Mouse (Mus musculus): ENCODE data around the gene Syce1. TPM values are rescaled to one million over a fixed set of nuclear protein-coding genes. Genes with fewer than 3 reads are reported as not detected.
"Not testable (repeated sequence)": the region's sequence is repeated elsewhere in the genome, so short reads cannot be mapped to it uniquely, and the experiment has no call there.

Gene Syce1
- total RNA-seq, 1 experiment from 2014 or later, result not detected

GRCm38 (mm10) chr7:140765888-140766739, 21.5 kb downstream of the Syce1 start:
- no peak for DNase-seq

- DNase-seq, result not testable (repeated sequence)
Measured at GRCm38 (mm10) chr7:140765391-140765790, 22.3 kb downstream of the Syce1 start.

- no peak for DNase-seq
Measured at GRCm38 (mm10) chr7:140763447-140764020, 24.1 kb downstream of the Syce1 start, which contains the start of gene Cyp2e1. Gene Cyp2e1 (plus strand): TSS chr7:140763739.

GRCm38 (mm10) chr7:140760647-140761046, 27.0 kb downstream of the Syce1 start:
- no peak for DNase-seq

GRCm38 (mm10) chr7:140756151-140756854, 31.3 kb downstream of the Syce1 start:
- DNase-seq, result no peak

GRCm38 (mm10) chr7:140754556-140754955, 33.1 kb downstream of the Syce1 start:
- DNase-seq, result no peak

- no peak for DNase-seq
Measured at GRCm38 (mm10) chr7:140748827-140749160, 38.9 kb downstream of the Syce1 start.

- DNase-seq, result no peak
Measured at GRCm38 (mm10) chr7:140748116-140748826, 39.4 kb downstream of the Syce1 start.

GRCm38 (mm10) chr7:140747402-140747801, 40.2 kb downstream of the Syce1 start:
- DNase-seq, result no peak

GRCm38 (mm10) chr7:140733162-140733561, 54.5 kb downstream of the Syce1 start:
- DNase-seq, result no peak

Other genes with a start within 250 kb of the Syce1 start
- gene Olfr538, start 220.0 kb downstream of the Syce1 start, total RNA-seq (2021), result not detected in 2 replicates
- gene Olfr46, start 186.6 kb downstream of the Syce1 start, total RNA-seq (2021), result not detected in 2 replicates
- gene Olfr61, start 158.9 kb downstream of the Syce1 start, total RNA-seq (2021), result not detected in 2 replicates
- not detected in 2 replicates for gene Olfr53, start 141.4 kb downstream of the Syce1 start, total RNA-seq (2021)
- gene Olfr539, start 127.9 kb downstream of the Syce1 start, total RNA-seq (2021), result not detected in 2 replicates
- gene Olfr45, start 105.9 kb downstream of the Syce1 start, total RNA-seq (2021), result not detected in 2 replicates
- not detected in 2 replicates for gene Olfr541, start 90.6 kb downstream of the Syce1 start, total RNA-seq (2021)
- 116 and 195 TPM in 2 replicates for gene Cyp2e1, start 24.1 kb downstream of the Syce1 start, total RNA-seq (2021)
- gene Zfp941, start 34.3 kb upstream of the Syce1 start, total RNA-seq (2021), result 1.8 and 2.6 TPM in 2 replicates
- 0.61 and 2.8 TPM in 2 replicates for gene Urah, start 47.2 kb upstream of the Syce1 start, total RNA-seq (2021)
- not detected in 2 replicates for gene Scgb1c1, start 57.7 kb upstream of the Syce1 start, total RNA-seq (2021)
- gene Odf3, start 60.0 kb upstream of the Syce1 start, total RNA-seq (2021), result 0.62 TPM in 1 of 2 replicates, not detected in the other
- gene Gm45785, start 68.5 kb upstream of the Syce1 start, total RNA-seq (2021), result 1.5 TPM in 1 of 2 replicates, not detected in the other
- 53.8 and 68.7 TPM in 2 replicates for gene Ric8a, start 69.1 kb upstream of the Syce1 start, total RNA-seq (2021)
- 37.2 and 44.1 TPM in 2 replicates for gene Bet1l, start 69.7 kb upstream of the Syce1 start, total RNA-seq (2021)
- gene Psmd13, start 94.1 kb upstream of the Syce1 start, total RNA-seq (2021), result 125 and 128 TPM in 2 replicates
- gene Sirt3, start 94.5 kb upstream of the Syce1 start, total RNA-seq (2021), result 31.5 and 34.3 TPM in 2 replicates
- gene Cox8b, start 112.6 kb upstream of the Syce1 start, total RNA-seq (2021), result 610 and 755 TPM in 2 replicates
- 1.9 and 2.2 TPM in 2 replicates for gene Nlrp6, start 133.1 kb upstream of the Syce1 start, total RNA-seq (2021)
- gene Pgghg, start 153.5 kb upstream of the Syce1 start, total RNA-seq (2021), result 32.3 and 43.2 TPM in 2 replicates
- gene Ifitm5, start 162.4 kb upstream of the Syce1 start, total RNA-seq (2021), result 1.8 and 2.0 TPM in 2 replicates
- gene Gm45717, start 168.1 kb upstream of the Syce1 start, total RNA-seq (2021), result not detected in 2 replicates
- 418 and 471 TPM in 2 replicates for gene Ifitm2, start 168.1 kb upstream of the Syce1 start, total RNA-seq (2021)
- gene Ifitm1, start 179.4 kb upstream of the Syce1 start, total RNA-seq (2021), result 3.6 and 3.9 TPM in 2 replicates
- gene Ifitm3, start 222.9 kb upstream of the Syce1 start, total RNA-seq (2021), result 103 and 109 TPM in 2 replicates
- not detected in 2 replicates for gene Ifitm6, start 230.1 kb upstream of the Syce1 start, total RNA-seq (2021)
- gene Gm17387, start 241.3 kb upstream of the Syce1 start, total RNA-seq (2021), result not detected in 2 replicates

Measured in adrenal gland, postnatal 25 days (tissue).